Mouse (Mus musculus): Measurements from ENCODE around the gene G0s2.

G0s2 gene

GRCm38 (mm10) chr1:193251386-193251785 is 21.6 kb downstream of the G0s2 start:
- no peak for DNase-seq

- DNase-seq: no peak
These were observed 23.0 kb downstream of the G0s2 start for GRCm38 (mm10) chr1:193250026-193250425.

- no peak for DNase-seq
These were observed 28.8 kb downstream of the G0s2 start for GRCm38 (mm10) chr1:193244235-193244634.

- no peak for DNase-seq
These were observed 29.3 kb downstream of the G0s2 start for GRCm38 (mm10) chr1:193243571-193244193.

- peak in 1 of 2 experiments; percentile 23 for DNase-seq
These were observed 30.2 kb downstream of the G0s2 start for GRCm38 (mm10) chr1:193242863-193243262.

- peak; percentile 84 to 87 for DNase-seq
These were observed 30.8 kb downstream of the G0s2 start for GRCm38 (mm10) chr1:193242238-193242637.

GRCm38 (mm10) chr1:193241436-193241835 is 31.6 kb downstream of the G0s2 start:
- DNase-seq: no peak

GRCm38 (mm10) chr1:193238426-193238825 is 34.6 kb downstream of the G0s2 start:
- DNase-seq: no peak

GRCm38 (mm10) chr1:193234930-193235329 is 38.1 kb downstream of the G0s2 start:
- no peak for DNase-seq

GRCm38 (mm10) chr1:193234130-193234645 is 38.8 kb downstream of the G0s2 start:
- DNase-seq: no peak

GRCm38 (mm10) chr1:193232732-193233131 is 40.3 kb downstream of the G0s2 start:
- DNase-seq: no peak

- DNase-seq: no peak
These were observed 42.1 kb downstream of the G0s2 start for GRCm38 (mm10) chr1:193230935-193231334.

- no peak for DNase-seq
These were observed 42.5 kb downstream of the G0s2 start for GRCm38 (mm10) chr1:193230531-193230930.

GRCm38 (mm10) chr1:193229570-193229969 is 43.4 kb downstream of the G0s2 start:
- no peak for DNase-seq

- no peak for DNase-seq
These were observed 45.5 kb downstream of the G0s2 start for GRCm38 (mm10) chr1:193227537-193227936.

- no peak for DNase-seq
These were observed 46.1 kb downstream of the G0s2 start for GRCm38 (mm10) chr1:193226724-193227522.

GRCm38 (mm10) chr1:193226114-193226513 is 46.9 kb downstream of the G0s2 start:
- no peak for DNase-seq

- no peak for DNase-seq
These were observed 47.5 kb downstream of the G0s2 start for GRCm38 (mm10) chr1:193225531-193225930.

All from lung, adult 18-20 months (tissue).